Mouse (Mus musculus) liver, embryonic 15.5 days (tissue): Measurements from ENCODE around the gene Pan2. TPM values are rescaled to one million over a fixed set of nuclear protein-coding genes. Genes with fewer than 3 reads are reported as not detected.

Source experiments
- ATAC-seq: fragments of 200-750 bp; cut with Nextera tagmentation; 2 replicates; pipeline ENCODE4 v1.8.0; 2017; ENCODE audit warnings: moderate number of reproducible peaks, mild to moderate bottlenecking, moderate library complexity; ENCODE audit not compliant: insufficient read depth
- H3K27ac ChIP-seq: fragments of 300-500 bp; sonication (generic); replicated peaks from 2 replicates; pipeline ENCODE4 v1.5.1; 2015; ENCODE audit warnings: mild to moderate bottlenecking, inconsistent platforms
- H3K27me3 ChIP-seq: fragments of 300-500 bp; sonication (generic); 2 replicates; pipeline ENCODE4 v1.6.1; 2015; ENCODE audit warnings: mild to moderate bottlenecking, inconsistent platforms
- H3K36me3 ChIP-seq: fragments of 300-500 bp; sonication (generic); replicated peaks from 2 replicates; pipeline ENCODE4 v1.6.1; 2015; ENCODE audit warnings: moderate library complexity, mild to moderate bottlenecking, inconsistent platforms
- H3K4me1 ChIP-seq: fragments of 300-500 bp; sonication (generic); replicated peaks from 2 replicates; pipeline ENCODE4 v1.6.1; 2015; ENCODE audit warnings: inconsistent platforms
- H3K4me2 ChIP-seq: fragments of 300-500 bp; sonication (generic); 2 replicates; pipeline ENCODE4 v1.6.1; 2015; ENCODE audit warnings: moderate library complexity, mild to moderate bottlenecking, inconsistent platforms
- H3K4me3 ChIP-seq: fragments of 300-500 bp; sonication (generic); replicated peaks from 2 replicates; pipeline ENCODE4 v1.5.1; 2015; ENCODE audit warnings: mild to moderate bottlenecking, inconsistent platforms
- H3K9ac ChIP-seq: fragments of 300-500 bp; sonication (generic); 2 replicates; pipeline ENCODE4 v1.6.1; 2015; ENCODE audit warnings: moderate library complexity, mild to moderate bottlenecking, inconsistent platforms
- H3K9me3 ChIP-seq: fragments of 300-500 bp; sonication (generic); replicated peaks from 2 replicates; pipeline ENCODE4 v1.6.1; 2016; ENCODE audit warnings: inconsistent platforms
- WGBS: fragments of 180-500 bp; shearing (Covaris S2); methylation state at CpG from one replicate; pipeline ENCODE4 v1.1.7; 2015; ENCODE audit warnings: mixed read lengths; ENCODE audit not compliant: insufficient replicate concordance; 5-methylcytosine and 5-hydroxymethylcytosine counted together
- polyA plus RNA-seq: library from polyadenylated mRNA; unstranded; fragments of >200 nt; fragmentation: Nextera tagmentation; extraction: Ambion mirVana; gene quantifications from 2 replicates; pipeline ENCODE4 v1.2.1, GENCODE M21; 2015

Pan2 gene
- polyA plus RNA-seq, 1 experiment from 2014 or later, result 12.9 TPM

- H3K27ac ChIP-seq, result peak overlapping the region; percentile 92
- H3K4me1 ChIP-seq, result peaks cover 41% of the 10 kb centered on the region
- H3K4me3 ChIP-seq, result peak overlapping the region; percentile 83
- WGBS, result 21% methylated on average over 19 of the region's 19 CpGs
- H3K36me3 ChIP-seq, result peaks cover 25% of the 10 kb centered on the region
- no peak; the same call in 1 of the 2 replicates for ATAC-seq
- H3K9ac ChIP-seq, result peak overlapping the region; percentile 72
- H3K4me2 ChIP-seq, result peak overlapping the region; percentile 91
- H3K27me3 ChIP-seq, result no peaks in the 10 kb centered on the region
- no peaks in the 10 kb centered on the region for H3K9me3 ChIP-seq
Measured at GRCm38 (mm10) chr10:128367899-128368401, 64.8 kb downstream of the Pan2 start.

- Histone ChIP-seq H3K9ac (peak within 1 kb of the TSS; percentile 72), H3K4me2 (peak within 1 kb of the TSS; percentile 91), H3K4me1 (peaks cover 47% of the 10 kb centered on the region), H3K4me3 (peak within 1 kb of the TSS; percentile 83), H3K36me3 (peaks cover 18% of the 10 kb centered on the region), H3K27me3 (no peaks in the 10 kb centered on the region), H3K27ac (peak within 1 kb of the TSS; percentile 92), H3K9me3 (no peaks in the 10 kb centered on the region)
- peak; percentile 90 for ATAC-seq
- WGBS, result under 1% methylated on average over 87 of the region's 87 CpGs
Measured at GRCm38 (mm10) chr10:128368402-128369217, 65.5 kb downstream of the Pan2 start, which contains the start of gene Coq10a. Coq10a (minus strand) TSS chr10:128368997.

- ATAC-seq, result no peak
- Histone ChIP-seq H3K9me3 (no peaks in the 10 kb centered on the region), H3K4me1 (peaks cover 49% of the 10 kb centered on the region), H3K36me3 (peaks cover 12% of the 10 kb centered on the region), H3K4me2 (peak overlapping the region; percentile 91), H3K27me3 (no peaks in the 10 kb centered on the region), H3K4me3 (peak overlapping the region; percentile 83), H3K9ac (peak overlapping the region; percentile 72), H3K27ac (peak overlapping the region; percentile 92)
- WGBS, result 2% methylated on average over 9 of the region's 9 CpGs
Measured at GRCm38 (mm10) chr10:128369218-128369543, 66.0 kb downstream of the Pan2 start.

- Histone ChIP-seq H3K4me1 (peaks cover 49% of the 10 kb centered on the region), H3K36me3 (peaks cover 10% of the 10 kb centered on the region), H3K4me2 (peak overlapping the region; percentile 91), H3K9ac (peak overlapping the region; percentile 72), H3K27me3 (no peaks in the 10 kb centered on the region), H3K27ac (peak overlapping the region; percentile 92), H3K4me3 (peak overlapping the region; percentile 83), H3K9me3 (no peaks in the 10 kb centered on the region)
- 68% methylated on average over 6 of the region's 6 CpGs for WGBS
- ATAC-seq, result no peak
Measured at GRCm38 (mm10) chr10:128369599-128369998, 66.5 kb downstream of the Pan2 start.

DNA sequence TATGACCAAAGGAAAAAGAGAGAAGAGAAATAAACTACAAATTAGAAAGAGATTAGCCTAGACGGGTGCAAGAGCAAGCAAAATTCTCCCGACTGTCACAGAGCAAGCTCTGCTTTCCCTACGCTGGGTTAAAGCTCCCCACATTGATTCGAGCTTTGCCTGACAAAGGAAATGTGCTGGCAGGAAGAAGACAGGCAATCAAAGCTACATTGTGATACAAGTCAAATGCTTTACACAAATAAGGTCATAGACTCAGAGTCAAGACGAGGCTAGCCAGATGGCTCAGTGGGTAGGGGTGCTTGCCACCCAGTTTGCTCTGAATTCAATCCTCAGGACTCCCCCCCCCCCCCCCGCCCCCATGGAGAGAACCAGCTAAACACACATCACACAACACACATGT, 66.9 kb downstream of the Pan2 start:
- H3K4me2 ChIP-seq, result no peak overlapping the region
- H3K9me3 ChIP-seq, result no peaks in the 10 kb centered on the region
- peaks cover 7% of the 10 kb centered on the region for H3K36me3 ChIP-seq
- H3K9ac ChIP-seq, result no peak overlapping the region
- H3K27ac ChIP-seq, result no peak overlapping the region
- H3K4me3 ChIP-seq, result no peak overlapping the region
- no peaks in the 10 kb centered on the region for H3K27me3 ChIP-seq
- H3K4me1 ChIP-seq, result peaks cover 49% of the 10 kb centered on the region
- 64% methylated on average over 6 of the region's 6 CpGs for WGBS
- ATAC-seq, result no peak

GRCm38 (mm10) chr10:128370601-128371000, 67.5 kb downstream of the Pan2 start:
- WGBS, result 59% methylated on average over 4 of the region's 4 CpGs
- Histone ChIP-seq H3K36me3 (0 out of 2 replicates have a peak, but pooled peaks cover under 1% of the 10 kb centered on the region), H3K4me2 (no peak overlapping the region), H3K4me1 (peaks cover 49% of the 10 kb centered on the region), H3K27ac (no peak overlapping the region; the same call in 1 of the 2 replicates), H3K27me3 (no peaks in the 10 kb centered on the region), H3K4me3 (no peak overlapping the region), H3K9me3 (no peaks in the 10 kb centered on the region), H3K9ac (no peak overlapping the region)
- no peak for ATAC-seq

Other genes starting within 250 kb of the Pan2 start
- gene Ptges3, start 244.4 kb upstream of the Pan2 start, polyA plus RNA-seq, result 188 and 217 TPM in 2 replicates
- 1,834 and 1,894 TPM in 2 replicates for gene Atp5b, start 220.1 kb upstream of the Pan2 start, polyA plus RNA-seq
- gene Baz2a, start 211.8 kb upstream of the Pan2 start, polyA plus RNA-seq, result 6.8 and 7.0 TPM in 2 replicates
- gene Rbms2, start 123.0 kb upstream of the Pan2 start, polyA plus RNA-seq, result 6.7 and 6.9 TPM in 2 replicates
- 10.1 and 15.5 TPM in 2 replicates for gene Gls2, start 108.9 kb upstream of the Pan2 start, polyA plus RNA-seq
- 26.2 and 29.0 TPM in 2 replicates for gene Spryd4, start 91.5 kb upstream of the Pan2 start, polyA plus RNA-seq
- gene Mip, start 77.5 kb upstream of the Pan2 start, polyA plus RNA-seq, result not detected in 2 replicates
- 24.4 and 26.2 TPM in 2 replicates for gene Timeless, start 71.3 kb upstream of the Pan2 start, polyA plus RNA-seq
- gene Apon, start 49.2 kb upstream of the Pan2 start, polyA plus RNA-seq, result 1.1 and 1.3 TPM in 2 replicates
- 147 and 195 TPM in 2 replicates for gene Apof, start 34.7 kb upstream of the Pan2 start, polyA plus RNA-seq
- gene Stat2, start 32.8 kb upstream of the Pan2 start, polyA plus RNA-seq, result 6.8 and 8.4 TPM in 2 replicates
- not detected in 2 replicates for gene Il23a, start 4.6 kb upstream of the Pan2 start, polyA plus RNA-seq
- gene Cnpy2, start 19.1 kb downstream of the Pan2 start, polyA plus RNA-seq, result 85.8 and 90.0 TPM in 2 replicates
- 115 and 121 TPM in 2 replicates for gene Cs, start 34.4 kb downstream of the Pan2 start, polyA plus RNA-seq
- 4.6 and 5.2 TPM in 2 replicates for gene Coq10a, start 65.7 kb downstream of the Pan2 start, polyA plus RNA-seq
- 4.9 and 5.6 TPM in 2 replicates for gene Ankrd52, start 73.8 kb downstream of the Pan2 start, polyA plus RNA-seq
- gene Slc39a5, start 97.9 kb downstream of the Pan2 start, polyA plus RNA-seq, result 69.9 and 90.8 TPM in 2 replicates
- gene Nabp2, start 108.2 kb downstream of the Pan2 start, polyA plus RNA-seq, result 35.3 and 37.5 TPM in 2 replicates
- gene Rnf41, start 108.3 kb downstream of the Pan2 start, polyA plus RNA-seq, result 8.5 and 9.6 TPM in 2 replicates
- gene Smarcc2, start 155.9 kb downstream of the Pan2 start, polyA plus RNA-seq, result 23.5 and 23.6 TPM in 2 replicates
- gene Myl6, start 190.8 kb downstream of the Pan2 start, polyA plus RNA-seq, result 483 and 484 TPM in 2 replicates
- gene Myl6b, start 195.3 kb downstream of the Pan2 start, polyA plus RNA-seq, result 1.4 and 1.7 TPM in 2 replicates
- 11.8 and 12.6 TPM in 2 replicates for gene Esyt1, start 222.5 kb downstream of the Pan2 start, polyA plus RNA-seq
- gene Zc3h10, start 244.4 kb downstream of the Pan2 start, polyA plus RNA-seq, result 4.9 and 5.8 TPM in 2 replicates
- gene Rpl41, start 246.0 kb downstream of the Pan2 start, polyA plus RNA-seq, result 1,944 and 2,155 TPM in 2 replicates